ENCODE assay signal across 8 mouse cellular contexts in genomic region chr2:120731877-120732530, GRCm38 (mm10).
DNase-seq lines count a peak whose midpoint lies in the region; ATAC-seq lines count a peak whose summit lies in the region.

No protein-coding gene starts in this region.

- no peak; the same call in 1 of the 2 replicates for ATAC-seq in kidney, embryonic 16.5 days (ENCODE audit: low FRiP score, low TSS enrichment)
- ATAC-seq in hindbrain, embryonic 13.5 days (ENCODE audit: low FRiP score), result no peak; the same call in 1 of the 2 replicates
- no peak for ATAC-seq in midbrain, embryonic 12.5 days (ENCODE audit: low FRiP score, low read depth)

- no peak for DNase-seq in kidney, postnatal 10 days
- DNase-seq in adipocyte (ENCODE audit: low spot score), result peak; percentile 68
- no peak for DNase-seq in adrenal gland, adult 8-10 months
- DNase-seq in frontal cortex, postnatal 14 days (ENCODE audit: low spot score in 2 of 2), result no peak
- DNase-seq in cerebellum, postnatal 36 days, result no peak

- peak overlapping the region; percentile 93 for H3K9ac ChIP-seq in kidney, embryonic 16.5 days (replicated peaks; ENCODE audit: low read length)
- H3K9ac ChIP-seq in hindbrain, embryonic 13.5 days, result peak overlapping the region; percentile 96
- peak overlapping the region; percentile 98; the same call in 1 of the 2 replicates for H3K9ac ChIP-seq in midbrain, embryonic 12.5 days (replicated peaks)

- 27% methylated on average over 7 of the region's 7 CpGs for WGBS in kidney, embryonic 16.5 days
- 39% methylated on average over 7 of the region's 7 CpGs for WGBS in hindbrain, embryonic 13.5 days
- WGBS in midbrain, embryonic 12.5 days, result 30% methylated on average over 7 of the region's 7 CpGs

- H3K4me3 ChIP-seq in kidney, embryonic 16.5 days (ENCODE audit: low read length), result peak overlapping the region; percentile 90
- peak overlapping the region; percentile 93 for H3K4me3 ChIP-seq in hindbrain, embryonic 13.5 days
- peak overlapping the region; percentile 98 for H3K4me3 ChIP-seq in midbrain, embryonic 12.5 days

- H3K27ac ChIP-seq in kidney, embryonic 16.5 days (ENCODE audit: low read length), result peak overlapping the region; percentile 88
- peak overlapping the region; percentile 91 for H3K27ac ChIP-seq in hindbrain, embryonic 13.5 days
- H3K27ac ChIP-seq in midbrain, embryonic 12.5 days (replicated peaks), result peak overlapping the region; percentile 90

- H3K36me3 ChIP-seq in kidney, embryonic 16.5 days (ENCODE audit: insufficient read depth, low read length), result peaks cover 16% of the 10 kb centered on the region
- peaks cover 15% of the 10 kb centered on the region for H3K36me3 ChIP-seq in hindbrain, embryonic 13.5 days
- peaks cover 17% of the 10 kb centered on the region for H3K36me3 ChIP-seq in midbrain, embryonic 12.5 days

- peak overlapping the region; percentile 75 for H3K4me2 ChIP-seq in kidney, embryonic 16.5 days (replicated peaks; ENCODE audit: low read depth, low read length)
- peak overlapping the region; percentile 94 for H3K4me2 ChIP-seq in hindbrain, embryonic 13.5 days
- H3K4me2 ChIP-seq in midbrain, embryonic 12.5 days (replicated peaks), result peak overlapping the region; percentile 95

- no peaks in the 10 kb centered on the region for H3K27me3 ChIP-seq in kidney, embryonic 16.5 days (ENCODE audit: insufficient read depth, low read length)
- no peaks in the 10 kb centered on the region for H3K27me3 ChIP-seq in hindbrain, embryonic 13.5 days
- H3K27me3 ChIP-seq in midbrain, embryonic 12.5 days, result no peaks in the 10 kb centered on the region

- peaks cover 27% of the 10 kb centered on the region for H3K4me1 ChIP-seq in kidney, embryonic 16.5 days (ENCODE audit: insufficient read depth, low read length)
- H3K4me1 ChIP-seq in hindbrain, embryonic 13.5 days (replicated peaks), result peaks cover 40% of the 10 kb centered on the region
- peaks cover 20% of the 10 kb centered on the region for H3K4me1 ChIP-seq in midbrain, embryonic 12.5 days

- H3K9me3 ChIP-seq in kidney, embryonic 16.5 days (ENCODE audit: low read length), result no peaks in the 10 kb centered on the region
- no peaks in the 10 kb centered on the region for H3K9me3 ChIP-seq in hindbrain, embryonic 13.5 days
- H3K9me3 ChIP-seq in midbrain, embryonic 12.5 days, result no peaks in the 10 kb centered on the region
